Mouse (Mus musculus) bone marrow macrophage, adult 2 months (primary cell): ENCODE measurements around the gene Tex50.

ENCODE experiments used
- CTCF ChIP-seq: IDR thresholded peaks from 2 replicates; pipeline ENCODE4 v1.5.1; 2012; ENCODE audit warnings: low read depth, mild to moderate bottlenecking, low read length, moderate library complexity
- POLR2A ChIP-seq: IDR thresholded peaks from 2 replicates; pipeline ENCODE4 v1.6.1; 2012; ENCODE audit warnings: mild to moderate bottlenecking, low read depth, low read length, borderline replicate concordance

- TF ChIP-seq CTCF: no peak
- TF ChIP-seq POLR2A: no peak
Measured at GRCm38 (mm10) chr1:161122661-161123418, 36.3 kb downstream of the Tex50 start.
